Mouse (Mus musculus) neural tube, embryonic 14.5 days (tissue): Measurements from ENCODE around the gene Slc7a3. TPM values are rescaled to one million over a fixed set of nuclear protein-coding genes. Genes with fewer than 3 reads are reported as not detected.
"Not testable (repeated sequence)": the region's sequence is repeated elsewhere in the genome, so short reads cannot be mapped to it uniquely, and the experiment has no call there.

Experiments used
- ATAC-seq: fragments of 200-750 bp; cut with Nextera tagmentation; 2 replicates; pipeline ENCODE4 v1.8.0; 2017; ENCODE audit warnings: low read depth, mild to moderate bottlenecking, moderate TSS enrichment, moderate library complexity
- H3K27ac ChIP-seq: fragments of 300-500 bp; sonication (generic); 2 replicates; pipeline ENCODE4 v1.5.1; 2014; ENCODE audit warnings: low read depth, mild to moderate bottlenecking, control low read depth, low read length, moderate library complexity, mixed read lengths
- H3K27me3 ChIP-seq: fragments of 300-500 bp; sonication (generic); 2 replicates; pipeline ENCODE4 v1.6.1; 2014; ENCODE audit warnings: low read length; ENCODE audit not compliant: control insufficient read depth, insufficient read depth
- H3K36me3 ChIP-seq: fragments of 300-500 bp; sonication (generic); 2 replicates; pipeline ENCODE4 v1.6.1; 2014; ENCODE audit warnings: low read length, mixed read lengths; ENCODE audit not compliant: control insufficient read depth, insufficient read depth
- H3K4me1 ChIP-seq: fragments of 300-500 bp; sonication (generic); 2 replicates; pipeline ENCODE4 v1.6.1; 2014; ENCODE audit warnings: low read length; ENCODE audit not compliant: control insufficient read depth, insufficient read depth
- H3K4me2 ChIP-seq: fragments of 300-500 bp; sonication (generic); 2 replicates; pipeline ENCODE4 v1.6.1; 2014; ENCODE audit warnings: mild to moderate bottlenecking, low read depth, low read length, control low read depth
- H3K4me3 ChIP-seq: fragments of 300-500 bp; sonication (generic); 2 replicates; pipeline ENCODE4 v1.5.1; 2014; ENCODE audit warnings: low read depth, low read length, control low read depth, mixed read lengths
- H3K9ac ChIP-seq: fragments of 300-500 bp; sonication (generic); replicated peaks from 2 replicates; pipeline ENCODE4 v1.6.1; 2014; ENCODE audit warnings: low read depth, mild to moderate bottlenecking, control low read depth, low read length, mixed read lengths
- H3K9me3 ChIP-seq: fragments of 300-500 bp; sonication (generic); 2 replicates; pipeline ENCODE4 v1.6.1; 2016; ENCODE audit warnings: low read length; ENCODE audit not compliant: control insufficient read depth
- WGBS: fragments of 180-500 bp; shearing (Covaris S2); extraction: QIAGEN DNeasy Blood & Tissue Kit; methylation state at CpG from one replicate; pipeline ENCODE4 v1.1.7; 2014; 5-methylcytosine and 5-hydroxymethylcytosine counted together
- polyA plus RNA-seq: library from polyadenylated mRNA; unstranded; fragments of >200 nt; fragmentation: Nextera tagmentation; extraction: Ambion mirVana; gene quantifications from 2 replicates; pipeline ENCODE4 v1.2.1, GENCODE M21; 2014

The Slc7a3 gene
- 2.0 and 4.2 TPM in 2 replicates for polyA plus RNA-seq

GRCm38 (mm10) chrX:101085920-101086319, at the start of gene Slc7a3:
Gene Slc7a3, minus strand, starts transcription at chrX:101086020.
- WGBS, result 39% methylated on average over 11 of the region's 11 CpGs
- peak within 1 kb of the TSS; percentile 19; the same call in 1 of the 2 replicates for H3K4me3 ChIP-seq
- H3K9ac ChIP-seq, result no peak within 1 kb of the TSS
- no peak within 1 kb of the TSS for H3K27ac ChIP-seq
- H3K27me3 ChIP-seq, result no peaks in the 10 kb centered on the region
- no peaks in the 10 kb centered on the region for H3K36me3 ChIP-seq
- ATAC-seq, result no peak
- H3K9me3 ChIP-seq, result no peaks in the 10 kb centered on the region
- no peaks in the 10 kb centered on the region for H3K4me1 ChIP-seq
- peak within 1 kb of the TSS; percentile 44 for H3K4me2 ChIP-seq

GRCm38 (mm10) chrX:101131992-101132791, 46.4 kb upstream of the Slc7a3 start:
- Histone ChIP-seq H3K4me2 (peak overlapping the region; percentile 30; the same call in 1 of the 2 replicates), H3K4me3 (no peak overlapping the region), H3K27ac (no peak overlapping the region), H3K9ac (no peak overlapping the region), H3K27me3 (no peaks in the 10 kb centered on the region), H3K9me3 (no peaks in the 10 kb centered on the region), H3K36me3 (no peaks in the 10 kb centered on the region), H3K4me1 (no peaks in the 10 kb centered on the region)
- peak; percentile 54; the same call in 1 of the 2 replicates for ATAC-seq
- WGBS, result 36% methylated on average over 12 of the region's 12 CpGs

GRCm38 (mm10) chrX:101131001-101131400, 45.2 kb upstream of the Slc7a3 start:
- Histone ChIP-seq H3K36me3 (no peaks in the 10 kb centered on the region), H3K4me2 (no peak overlapping the region), H3K4me3 (no peak overlapping the region), H3K27ac (no peak overlapping the region), H3K4me1 (no peaks in the 10 kb centered on the region), H3K9me3 (no peaks in the 10 kb centered on the region), H3K9ac (no peak overlapping the region), H3K27me3 (no peaks in the 10 kb centered on the region)
- ATAC-seq, result no peak
- 24% methylated on average over 7 of the region's 7 CpGs for WGBS

GRCm38 (mm10) chrX:101128559-101128958, 42.7 kb upstream of the Slc7a3 start:
- no peak overlapping the region for H3K4me3 ChIP-seq
- 94% methylated on average over 2 of the region's 2 CpGs for WGBS
- no peak overlapping the region for H3K4me2 ChIP-seq
- H3K36me3 ChIP-seq, result no peaks in the 10 kb centered on the region
- H3K9me3 ChIP-seq, result no peaks in the 10 kb centered on the region
- no peaks in the 10 kb centered on the region for H3K4me1 ChIP-seq
- H3K27ac ChIP-seq, result no peak overlapping the region
- no peak for ATAC-seq
- no peak overlapping the region for H3K9ac ChIP-seq
- no peaks in the 10 kb centered on the region for H3K27me3 ChIP-seq

GRCm38 (mm10) chrX:101126977-101127376, 41.2 kb upstream of the Slc7a3 start:
- H3K27ac ChIP-seq, result no peak overlapping the region
- ATAC-seq, result no peak
- H3K9me3 ChIP-seq, result no peaks in the 10 kb centered on the region
- H3K4me3 ChIP-seq, result no peak overlapping the region
- no peaks in the 10 kb centered on the region for H3K27me3 ChIP-seq
- H3K4me1 ChIP-seq, result no peaks in the 10 kb centered on the region
- no peak overlapping the region for H3K9ac ChIP-seq
- H3K4me2 ChIP-seq, result no peak overlapping the region
- WGBS, result 64% methylated on average over 2 of the region's 2 CpGs
- no peaks in the 10 kb centered on the region for H3K36me3 ChIP-seq

- Histone ChIP-seq H3K27ac (no peak overlapping the region), H3K36me3 (no peaks in the 10 kb centered on the region), H3K27me3 (no peaks in the 10 kb centered on the region), H3K4me1 (no peaks in the 10 kb centered on the region), H3K4me3 (no peak overlapping the region), H3K4me2 (no peak overlapping the region), H3K9ac (no peak overlapping the region), H3K9me3 (no peaks in the 10 kb centered on the region)
- no peak for ATAC-seq
- WGBS, result 67% methylated on average over 7 of the region's 7 CpGs
These were observed 40.7 kb upstream of the Slc7a3 start for GRCm38 (mm10) chrX:101126474-101126955.

GRCm38 (mm10) chrX:101120546-101120945, 34.7 kb upstream of the Slc7a3 start:
- Histone ChIP-seq H3K9ac (no peak overlapping the region), H3K36me3 (no peaks in the 10 kb centered on the region), H3K9me3 (no peaks in the 10 kb centered on the region), H3K4me1 (no peaks in the 10 kb centered on the region), H3K4me2 (no peak overlapping the region), H3K4me3 (no peak overlapping the region), H3K27ac (no peak overlapping the region), H3K27me3 (no peaks in the 10 kb centered on the region)
- ATAC-seq, result no peak
- 61% methylated on average over 1 of the region's 1 CpGs for WGBS

- WGBS, result 31% methylated on average over 6 of the region's 9 CpGs
- peak; percentile 65; the same call in 1 of the 2 replicates for ATAC-seq
- H3K4me2 ChIP-seq, result peak overlapping the region; percentile 44
- H3K4me3 ChIP-seq, result peak overlapping the region; percentile 19; the same call in 1 of the 2 replicates
- not testable (repeated sequence) for H3K9me3 ChIP-seq, H3K9ac ChIP-seq, H3K4me1 ChIP-seq, H3K27me3 ChIP-seq, H3K36me3 ChIP-seq, H3K27ac ChIP-seq
These were observed 609 bp downstream of the Slc7a3 start for GRCm38 (mm10) chrX:101085211-101085610.

- H3K4me2 ChIP-seq, result no peak overlapping the region
- no peaks in the 10 kb centered on the region for H3K4me1 ChIP-seq
- no peaks in the 10 kb centered on the region for H3K9me3 ChIP-seq
- ATAC-seq, result no peak
- no peak overlapping the region for H3K4me3 ChIP-seq
- no peak overlapping the region for H3K9ac ChIP-seq
- no peak overlapping the region for H3K27ac ChIP-seq
- H3K27me3 ChIP-seq, result no peaks in the 10 kb centered on the region
- no peaks in the 10 kb centered on the region for H3K36me3 ChIP-seq
- 68% methylated on average over 2 of the region's 2 CpGs for WGBS
These were observed 1.6 kb downstream of the Slc7a3 start for GRCm38 (mm10) chrX:101084192-101084591.
